Mouse (Mus musculus) cerebellum, postnatal 14 days (tissue): Measurements from ENCODE around the gene Nupr1l.

ENCODE experiments used
- DNase-seq, 2 experiments: peaks; one replicate each; pipeline ENCODE4 v3.0.0; 2021; ENCODE audit warnings: mixed read lengths in 2 of 2

Nupr1l gene

DNA sequence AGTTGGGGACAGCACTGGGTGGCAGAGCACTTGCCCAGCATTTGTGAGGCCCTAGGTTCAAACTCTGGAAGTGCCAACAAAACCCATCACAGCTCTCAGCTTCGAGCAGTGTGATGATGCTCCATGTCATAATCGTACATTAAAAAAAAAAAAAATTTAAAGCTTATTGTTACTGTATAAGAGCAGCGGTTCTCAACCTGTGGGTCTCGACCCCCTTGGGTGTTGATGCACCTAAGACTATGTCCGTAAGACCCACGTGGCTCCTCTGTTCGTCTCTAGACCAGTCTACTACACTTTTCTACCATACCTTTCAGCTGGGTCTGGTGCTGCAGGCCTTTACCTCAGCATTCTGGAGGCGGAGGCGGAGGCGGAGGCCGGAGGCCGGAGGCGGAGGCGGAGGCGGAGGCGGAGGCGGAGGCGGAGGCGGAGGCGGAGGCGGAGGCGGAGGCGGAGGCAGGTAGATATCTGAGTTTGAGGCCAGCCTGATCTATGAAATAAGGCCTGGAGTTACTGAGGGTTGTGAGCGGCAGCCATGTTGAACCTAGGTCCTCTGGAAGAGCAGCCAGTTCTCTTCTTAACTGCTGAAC lies 9.8 kb downstream of the Nupr1l start:
- DNase-seq, result no peak

DNA sequence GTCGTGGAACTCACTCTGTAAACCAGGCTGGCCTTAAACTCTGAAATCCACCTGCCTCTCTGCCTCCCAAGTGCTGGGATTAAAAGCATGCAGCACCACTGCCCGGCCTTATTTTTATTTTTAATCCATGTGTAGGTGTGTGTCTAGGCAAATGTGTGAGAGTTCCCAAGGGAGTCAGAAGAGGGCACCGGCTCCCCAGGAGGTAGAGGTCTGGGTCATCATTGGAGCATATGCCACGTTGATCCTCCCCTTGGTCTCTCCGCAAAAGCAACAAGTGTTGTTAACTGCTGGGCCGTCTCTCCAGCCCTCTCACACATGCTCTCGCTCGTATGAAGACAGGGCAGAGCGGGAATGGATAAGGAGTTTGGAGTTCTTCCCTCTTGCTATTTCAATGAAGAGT lies 10.4 kb downstream of the Nupr1l start:
- DNase-seq, result no peak

DNA sequence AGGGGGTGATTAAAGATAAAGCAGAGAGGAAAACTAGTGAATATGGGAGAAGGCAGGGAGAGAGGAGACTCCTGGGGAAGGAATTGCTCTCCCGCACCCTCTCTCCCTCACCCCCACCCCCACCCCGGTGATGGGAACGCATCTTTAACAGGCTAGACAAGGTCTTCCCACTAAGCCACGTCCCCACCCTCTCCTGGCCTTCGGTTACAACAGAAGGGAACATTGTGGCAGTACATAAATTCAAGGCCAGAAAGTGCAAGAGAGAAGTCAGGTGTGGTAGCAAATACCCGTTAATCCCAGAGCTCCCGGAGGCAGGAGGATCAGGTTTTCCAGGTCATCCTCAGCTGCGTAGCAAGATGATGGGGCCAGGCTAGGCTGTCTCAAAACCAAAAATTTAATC lies 11.0 kb downstream of the Nupr1l start:
- DNase-seq, result no peak

DNA sequence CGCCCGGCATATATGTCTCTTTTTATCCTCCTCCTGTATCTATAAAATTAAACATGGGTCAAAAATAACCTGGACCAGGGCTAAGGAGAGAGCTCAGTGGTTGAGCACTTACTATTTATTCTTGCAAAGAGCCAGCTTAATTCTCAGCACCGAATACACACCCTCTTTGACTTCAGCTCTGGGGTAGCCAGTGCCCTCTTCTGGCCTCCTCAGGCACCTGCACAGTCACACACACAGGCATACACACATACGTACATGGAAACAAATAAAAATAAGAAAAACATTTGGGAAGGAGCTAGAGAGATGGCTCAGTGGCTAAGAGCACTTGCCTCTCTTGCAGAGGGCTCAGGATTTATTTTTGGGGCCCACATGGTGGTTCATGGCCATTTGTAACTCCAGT lies 13.6 kb downstream of the Nupr1l start:
- no peak for DNase-seq

DNA sequence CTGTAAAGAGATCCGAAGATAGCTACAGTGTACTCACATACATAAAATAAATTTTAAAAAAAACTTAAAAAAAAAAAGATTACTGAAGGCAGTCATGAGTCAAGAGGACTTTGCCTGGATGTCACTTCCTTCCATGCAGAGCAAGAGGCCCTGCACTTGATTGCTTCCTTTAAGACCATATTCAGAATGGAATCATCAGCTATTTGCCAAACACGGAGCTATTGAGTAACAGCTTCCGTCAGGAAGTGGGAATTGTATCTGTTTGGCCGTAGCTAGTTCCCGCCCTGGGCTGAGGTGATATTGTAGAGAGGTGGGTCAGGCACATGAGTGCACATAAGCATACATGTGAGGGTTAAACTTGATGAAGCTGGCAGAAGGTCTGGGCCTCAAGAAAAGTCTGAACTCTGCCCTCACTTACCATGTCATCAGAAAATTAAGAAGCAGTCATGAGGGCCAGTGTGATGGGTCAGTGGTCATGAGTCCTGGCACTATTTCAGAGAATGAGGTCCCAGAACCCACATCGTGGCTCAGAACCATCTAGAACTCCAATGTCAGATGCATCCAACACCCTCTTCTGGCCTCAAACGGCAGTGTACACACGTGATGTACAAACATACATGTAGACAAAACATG lies 16.6 kb downstream of the Nupr1l start:
- DNase-seq, result no peak

DNA sequence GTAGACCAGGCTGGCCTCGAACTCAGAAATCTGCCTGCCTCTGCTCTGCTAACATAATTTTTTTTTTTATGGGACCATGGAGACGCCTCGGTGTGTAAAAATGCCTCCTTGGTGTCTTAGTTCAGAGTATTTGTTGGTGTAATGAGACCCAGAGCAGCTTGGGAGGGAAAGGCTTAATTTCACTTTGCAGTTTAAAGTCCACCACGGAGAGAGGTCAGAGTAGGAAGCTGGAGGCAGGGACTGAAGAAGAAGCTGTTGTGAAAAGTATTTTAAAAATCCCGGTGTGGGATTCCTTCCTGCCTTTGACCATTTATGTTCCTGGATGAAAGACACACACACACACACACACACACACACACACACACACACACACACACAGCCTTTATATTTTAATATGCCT lies 17.6 kb downstream of the Nupr1l start:
- DNase-seq, result no peak

DNA sequence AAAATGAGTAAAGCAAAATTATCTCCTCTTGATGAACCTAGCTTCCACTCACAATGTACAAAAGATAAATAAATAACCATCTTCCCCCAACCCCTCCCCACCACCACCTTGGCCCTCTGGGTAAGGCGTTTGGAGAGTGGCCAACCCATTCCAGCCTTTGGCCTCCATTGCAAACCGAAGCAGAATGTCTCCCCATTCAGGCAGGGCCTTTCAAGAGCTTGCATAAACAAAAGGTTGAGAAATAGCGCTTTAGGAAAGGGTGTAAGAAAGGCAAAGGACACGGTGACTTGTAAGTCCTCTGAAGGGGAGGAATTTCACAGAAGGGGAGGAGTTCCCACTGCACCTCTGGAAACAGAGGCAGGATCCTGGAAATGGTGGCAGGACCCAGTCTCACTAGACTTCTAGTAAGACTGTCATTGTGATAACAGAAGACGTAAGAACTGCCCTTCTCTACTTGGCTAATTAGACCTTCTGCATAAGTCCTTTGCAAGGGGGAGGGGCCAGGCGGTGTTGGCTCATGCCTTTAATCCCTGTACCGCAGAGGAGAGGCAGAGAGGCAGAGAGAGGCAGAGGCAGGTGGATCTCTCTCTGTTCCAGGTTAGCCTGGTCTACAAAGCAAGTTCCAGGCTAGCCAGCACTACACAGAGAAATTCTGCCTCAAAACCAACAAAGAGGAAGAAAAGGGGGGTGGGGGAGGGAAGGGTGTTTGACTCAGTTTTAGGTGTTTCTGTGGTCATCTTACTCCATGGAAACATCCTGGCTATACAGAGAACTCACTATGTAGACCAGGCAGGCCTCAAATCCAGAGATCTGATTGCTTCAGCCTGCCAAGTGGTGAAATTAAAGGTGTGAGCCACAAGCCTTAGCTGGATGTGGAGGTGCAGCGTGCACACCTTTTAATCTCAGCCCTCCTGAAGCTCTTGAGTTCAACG lies 21.9 kb downstream of the Nupr1l start:
- DNase-seq, result no peak

DNA sequence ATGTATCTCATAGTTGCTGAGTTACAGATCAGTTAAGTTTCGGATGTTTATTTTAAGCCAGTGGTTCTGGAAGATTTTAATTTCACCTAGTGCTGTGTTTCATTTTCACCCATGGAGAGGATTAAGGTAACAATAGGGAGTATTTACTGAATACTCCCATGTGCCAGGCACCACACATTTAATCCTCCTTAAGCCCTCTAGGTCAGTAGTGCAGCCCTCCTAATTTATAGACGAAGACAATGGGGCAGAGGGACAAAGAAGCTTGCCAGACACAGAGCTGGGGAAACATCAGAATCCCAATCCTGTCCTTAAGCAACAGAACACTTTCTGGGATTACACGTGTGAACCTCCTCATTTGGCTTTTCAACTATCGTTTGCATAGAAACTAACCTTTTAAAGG lies 28.6 kb downstream of the Nupr1l start:
- DNase-seq, result no peak

DNA sequence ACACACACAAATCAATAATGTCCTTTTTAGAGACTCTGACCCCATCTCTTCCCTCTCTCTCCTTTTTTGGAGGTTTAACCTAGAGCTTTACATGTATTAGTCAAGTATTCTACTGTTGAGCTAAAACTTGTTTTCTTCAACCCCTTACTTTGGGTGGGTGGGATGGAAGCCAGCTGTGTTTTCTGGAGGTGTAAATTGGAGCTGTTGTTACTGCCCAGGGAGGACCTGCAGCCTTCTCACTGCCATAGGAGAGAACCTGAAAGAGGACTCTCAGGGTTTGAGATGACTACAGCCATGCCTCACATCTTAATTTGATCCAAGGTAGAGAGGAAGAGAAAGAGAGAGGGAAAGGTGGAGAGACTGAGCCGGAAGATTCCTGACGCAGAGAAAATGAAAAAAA lies 31.9 kb downstream of the Nupr1l start:
- DNase-seq, result peak in 1 of 2 experiments; percentile 37

DNA sequence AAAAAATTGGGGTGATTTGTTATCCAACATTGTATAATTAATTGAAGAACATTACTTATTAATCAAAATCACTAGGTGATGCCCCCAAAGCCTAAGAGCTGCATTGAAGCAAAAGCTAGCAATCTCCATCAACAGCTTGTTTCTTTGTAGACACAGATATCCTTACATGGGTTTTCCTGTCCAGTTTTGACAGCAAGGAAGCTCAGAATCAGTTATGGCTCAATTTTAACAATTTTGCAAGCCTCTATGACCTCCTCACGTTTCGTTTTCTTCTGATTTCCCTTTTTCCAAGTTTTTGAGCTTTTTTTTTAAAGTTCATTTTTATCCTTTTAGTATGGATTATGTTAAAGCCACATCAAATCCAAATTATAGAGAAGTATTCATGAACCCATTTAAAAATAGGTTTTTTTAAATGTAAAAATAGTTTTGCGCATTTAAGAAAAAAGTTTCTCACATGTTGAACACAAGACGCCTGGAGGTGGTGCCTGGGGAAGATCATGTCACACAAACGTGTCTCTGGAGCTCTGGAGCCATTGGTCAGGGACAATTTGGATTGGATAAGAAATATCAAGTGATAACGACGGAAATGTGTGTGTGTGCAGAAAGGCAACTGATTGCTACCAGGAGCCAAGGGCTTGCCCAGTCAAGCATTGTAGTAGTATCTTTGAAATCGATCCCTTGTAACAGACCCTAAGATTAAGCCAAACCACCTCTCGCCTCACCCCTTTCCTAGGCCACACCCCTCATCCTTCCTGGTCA lies 32.6 kb downstream of the Nupr1l start:
- no peak for DNase-seq

DNA sequence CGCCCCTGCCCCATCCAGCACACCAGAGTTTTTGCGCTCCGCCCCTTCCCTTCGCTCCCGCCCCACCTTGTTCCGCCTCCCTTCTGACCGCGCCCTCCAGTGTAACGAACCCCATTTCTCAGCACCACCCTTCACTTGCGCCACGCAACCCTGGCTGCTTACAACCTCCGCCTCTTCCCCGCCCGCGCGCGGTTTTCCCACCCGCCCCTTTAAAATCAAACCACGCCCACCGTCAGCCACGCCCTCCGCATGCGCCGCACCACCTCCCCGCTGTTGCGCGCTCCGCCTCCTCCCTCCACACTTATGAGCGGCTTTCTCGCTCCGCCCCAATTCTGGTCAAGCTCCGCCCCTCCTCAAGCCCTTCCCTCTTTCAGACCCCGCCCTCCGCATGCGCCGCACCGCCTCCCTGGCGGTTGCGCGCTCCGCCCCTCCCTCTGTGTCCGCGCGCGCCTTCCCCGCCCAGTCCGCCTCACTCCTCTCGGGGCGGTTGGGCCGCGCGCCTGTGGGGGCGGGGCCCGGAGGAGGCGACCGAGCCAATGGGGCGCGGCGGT lies 33.2 kb downstream of the Nupr1l start, which contains the start of gene Vkorc1l1:
TSS of gene Vkorc1l1 (plus strand) at position 476 of the 551 bp plus-strand sequence.
- peak; percentile 99 to 100 for DNase-seq

DNA sequence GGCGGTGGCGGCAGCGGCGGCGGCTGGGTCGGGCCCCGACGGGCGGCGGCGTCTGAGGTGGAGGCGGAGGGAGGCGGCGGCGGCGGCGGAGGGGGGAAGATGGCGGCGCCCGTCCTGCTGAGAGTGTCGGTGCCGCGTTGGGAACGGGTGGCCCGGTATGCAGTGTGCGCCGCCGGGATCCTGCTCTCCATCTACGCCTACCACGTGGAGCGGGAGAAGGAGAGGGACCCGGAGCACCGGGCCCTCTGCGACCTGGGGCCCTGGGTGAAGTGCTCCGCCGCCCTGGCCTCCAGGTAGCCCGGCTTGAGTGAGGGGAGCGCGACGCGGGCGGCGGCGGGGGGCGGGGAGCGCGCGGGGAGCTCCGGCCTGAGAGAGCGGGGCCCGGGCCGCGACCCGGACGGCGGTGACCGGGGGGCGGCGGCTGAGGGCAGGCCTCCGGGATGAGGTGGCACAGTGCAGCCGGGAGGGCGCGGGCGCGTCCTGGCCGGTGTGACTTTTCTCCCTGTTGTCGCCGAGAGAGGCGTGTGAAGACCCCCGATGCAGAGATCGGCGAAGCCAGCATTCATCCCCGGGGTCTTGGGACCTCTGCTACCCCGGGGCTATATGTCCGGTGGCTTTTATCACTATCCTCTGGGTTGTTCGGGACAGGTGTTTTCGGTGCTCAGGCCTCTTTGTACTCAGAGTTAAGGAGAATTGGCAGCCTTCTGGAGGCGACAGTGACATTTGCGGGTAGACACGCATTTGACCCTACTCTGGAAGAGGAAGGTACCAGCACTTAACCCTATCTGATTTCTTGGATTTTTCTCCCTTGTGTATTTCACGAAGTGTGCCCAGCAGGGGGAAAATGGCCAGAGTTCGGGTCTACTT lies 34.0 kb downstream of the Nupr1l start:
- peak; percentile 54 to 58 for DNase-seq

DNA sequence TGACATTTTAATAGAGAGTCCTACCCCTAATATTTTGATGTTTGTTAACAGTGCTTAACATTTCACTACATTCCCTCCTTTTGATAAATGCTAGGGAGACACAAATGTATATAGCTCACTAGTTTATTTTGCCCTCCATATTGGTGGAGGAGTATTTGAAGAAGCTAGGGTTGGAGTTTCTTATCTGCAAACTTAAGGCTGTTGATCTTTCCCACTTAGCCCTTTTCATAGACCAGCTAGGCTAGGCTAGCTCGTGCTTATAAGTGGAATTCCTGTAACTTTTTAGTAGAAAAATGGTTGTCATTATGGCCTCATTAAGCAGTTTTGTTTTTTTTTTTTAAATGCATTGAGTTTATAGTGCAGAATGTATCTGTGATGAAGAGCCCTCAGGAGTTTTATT lies 35.1 kb downstream of the Nupr1l start:
- DNase-seq, result no peak

DNA sequence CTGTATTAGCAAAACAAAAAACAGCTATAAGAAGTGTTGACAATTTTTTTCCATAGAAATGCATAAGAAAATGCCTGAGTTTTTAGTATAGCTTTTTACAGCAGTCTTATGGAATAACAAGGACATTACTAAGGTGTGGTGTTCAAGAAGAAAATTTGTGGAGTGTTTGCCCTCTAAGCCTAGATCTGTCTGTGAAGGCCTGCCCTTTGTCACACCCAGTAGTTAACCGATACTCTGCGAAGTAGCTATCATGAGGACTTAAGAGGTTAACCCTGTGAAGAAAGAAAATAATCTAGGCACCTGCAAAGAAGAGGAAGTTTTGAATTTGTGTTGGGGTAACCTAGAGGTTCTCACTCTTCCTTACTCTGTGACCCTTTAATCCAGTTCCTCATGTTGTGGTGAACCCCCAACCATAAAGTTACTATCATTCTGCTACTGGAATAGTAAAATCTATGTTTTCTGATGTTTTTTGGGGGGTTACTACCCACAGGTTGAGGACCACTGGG lies 39.2 kb downstream of the Nupr1l start:
- no peak for DNase-seq

DNA sequence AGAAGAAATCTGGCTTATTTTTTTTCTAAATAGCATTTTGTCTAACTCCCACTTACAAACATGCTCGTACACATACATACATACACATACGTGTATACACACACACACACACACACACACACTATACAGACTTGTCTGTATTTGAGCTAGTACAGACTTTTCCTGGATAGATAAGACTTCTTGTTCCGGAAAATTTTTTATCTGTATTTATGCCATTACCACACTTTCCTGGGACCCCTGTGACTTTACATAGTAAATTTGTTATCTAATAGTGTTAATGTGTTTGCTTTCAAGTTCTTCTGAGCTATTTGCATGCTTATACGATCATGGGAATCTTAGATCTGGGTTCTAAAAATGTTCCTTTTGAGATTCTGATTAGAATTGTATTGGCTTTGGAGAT lies 43.8 kb downstream of the Nupr1l start:
- no peak for DNase-seq

DNA sequence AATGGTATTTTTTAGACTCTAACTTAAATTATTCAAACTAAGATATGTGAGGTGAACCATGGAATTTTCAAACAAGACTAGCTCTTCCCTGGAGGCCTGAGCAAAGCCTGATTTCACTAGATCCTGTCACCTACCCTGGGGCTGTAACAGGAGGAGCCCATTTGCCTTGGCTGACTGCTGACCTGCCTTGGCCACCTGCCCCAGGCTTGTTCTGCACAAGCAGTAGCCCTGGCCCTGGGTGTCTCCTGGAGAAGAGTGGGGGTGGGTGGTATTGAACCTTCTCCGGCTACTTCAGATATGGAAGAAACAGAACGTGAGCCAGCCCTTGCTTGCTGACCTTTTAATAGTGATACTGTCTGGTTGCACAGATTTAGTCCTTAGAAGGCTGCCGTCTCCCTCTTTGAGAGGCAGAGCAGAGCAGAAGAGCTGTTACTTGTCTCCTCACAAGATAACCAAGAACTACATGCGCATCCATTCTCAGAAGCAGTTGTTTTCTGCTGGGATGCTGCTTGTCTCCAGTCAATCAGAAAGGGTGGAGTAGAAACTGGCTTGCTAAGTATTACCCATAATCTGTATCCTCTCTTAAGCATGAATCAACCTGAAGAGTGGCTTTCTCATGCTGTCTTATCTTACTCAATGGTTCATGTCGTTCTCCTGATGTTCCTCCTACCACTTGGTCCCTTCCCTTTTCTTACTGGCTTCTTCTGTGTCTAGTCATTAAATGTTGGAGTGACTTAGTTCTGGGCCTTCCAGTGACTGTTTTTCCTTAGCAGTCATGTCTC lies 46.3 kb downstream of the Nupr1l start:
- DNase-seq, result peak; percentile 61 to 65

DNA sequence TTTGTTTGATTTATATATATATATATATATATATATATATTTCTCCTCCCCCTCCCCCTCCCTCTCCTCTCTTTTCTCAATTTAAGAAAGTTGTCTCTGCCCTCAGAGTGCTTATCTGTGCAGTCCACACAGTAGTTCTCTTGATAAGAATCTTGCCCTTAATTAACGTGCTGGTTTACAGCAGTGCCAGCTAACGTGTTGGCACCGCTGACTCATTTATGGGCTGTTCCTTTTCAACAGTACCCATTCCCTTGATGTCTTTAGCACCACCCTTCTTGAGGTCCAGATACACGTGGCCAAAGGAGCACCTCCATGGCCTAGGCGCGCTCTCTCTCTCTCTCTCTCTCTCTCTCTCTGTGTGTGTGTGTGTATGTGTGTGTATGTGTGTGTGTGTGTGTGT lies 47.5 kb downstream of the Nupr1l start:
- DNase-seq, result no peak

DNA sequence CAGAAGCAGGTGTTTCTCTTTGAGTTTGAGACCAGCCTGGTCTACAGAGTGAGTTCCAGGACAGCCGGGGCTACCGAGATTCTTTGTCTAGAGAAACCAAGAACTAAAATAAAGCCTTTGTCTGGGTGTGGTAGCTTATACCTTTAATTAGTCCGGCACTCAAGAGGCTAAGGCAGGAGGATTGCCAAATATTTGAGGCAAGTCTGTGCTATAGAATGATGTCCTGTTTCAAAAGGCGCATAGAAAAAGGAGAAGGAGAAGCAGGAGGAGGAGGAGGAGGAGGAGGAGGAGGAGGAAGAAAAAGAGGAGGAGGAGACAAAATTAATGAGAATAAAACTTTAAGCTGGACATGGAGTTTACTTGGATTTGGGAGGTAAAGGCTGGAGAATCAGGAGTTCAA lies 54.9 kb downstream of the Nupr1l start:
- no peak for DNase-seq
